Mouse (Mus musculus) intestine, postnatal 0 days (tissue): ENCODE measurements at regions not wholly inside any gene's neighbourhood (a gene's known extent, or its start where the extent isn't known, plus 50 kb on each side); places are given as distances from the start of the nearest gene placed in this dataset.

Experiments used
- ATAC-seq: fragments of 200-750 bp; cut with Nextera tagmentation; 2 replicates; pipeline ENCODE4 v1.8.0; 2017; ENCODE audit warnings: mild to moderate bottlenecking, moderate TSS enrichment, moderate library complexity
- H3K27ac ChIP-seq: fragments of 300-500 bp; sonication (generic); 2 replicates; pipeline ENCODE4 v1.5.1; 2014; ENCODE audit warnings: mild to moderate bottlenecking, low read depth, low read length, moderate library complexity
- H3K27me3 ChIP-seq: fragments of 300-500 bp; sonication (generic); replicated peaks from 2 replicates; pipeline ENCODE4 v1.6.1; 2014; ENCODE audit warnings: low read length, mixed read lengths; ENCODE audit not compliant: control insufficient read depth, insufficient read depth
- H3K36me3 ChIP-seq: fragments of 300-500 bp; sonication (generic); 2 replicates; pipeline ENCODE4 v1.6.1; 2014; ENCODE audit warnings: mild to moderate bottlenecking, moderate library complexity; ENCODE audit not compliant: control insufficient read depth, insufficient read depth
- H3K4me1 ChIP-seq: fragments of 300-500 bp; sonication (generic); replicated peaks from 2 replicates; pipeline ENCODE4 v1.6.1; 2014; ENCODE audit warnings: antibody characterized with exemption, low read length, mixed read lengths; ENCODE audit not compliant: control insufficient read depth, insufficient read depth
- H3K4me2 ChIP-seq: fragments of 300-500 bp; sonication (generic); replicated peaks from 2 replicates; pipeline ENCODE4 v1.6.1; 2014; ENCODE audit warnings: low read depth, mild to moderate bottlenecking, moderate library complexity
- H3K4me3 ChIP-seq: fragments of 300-500 bp; sonication (generic); 2 replicates; pipeline ENCODE4 v1.5.1; 2014; ENCODE audit warnings: low read depth, low read length
- H3K9ac ChIP-seq: fragments of 300-500 bp; sonication (generic); 2 replicates; pipeline ENCODE4 v1.6.1; 2014; ENCODE audit warnings: mild to moderate bottlenecking, low read depth, low read length
- H3K9me3 ChIP-seq: fragments of 300-500 bp; sonication (generic); 2 replicates; pipeline ENCODE4 v1.6.1; 2016; ENCODE audit warnings: mixed run types; ENCODE audit not compliant: control insufficient read depth
- CTCF ChIP-seq: sonication (generic); IDR thresholded peaks from 2 replicates; pipeline ENCODE4 v1.5.1; 2016; ENCODE audit warnings: low read depth, mild to moderate bottlenecking, control low read depth, antibody characterized with exemption, moderate library complexity
- WGBS: fragments of 180-500 bp; shearing (Covaris S2); extraction: QIAGEN DNeasy Blood & Tissue Kit; methylation state at CpG from one replicate; pipeline ENCODE4 v1.1.7; 2014; 5-methylcytosine and 5-hydroxymethylcytosine counted together

- Histone ChIP-seq H3K36me3 (no peaks in the 10 kb centered on the region), H3K27me3 (no peaks in the 10 kb centered on the region), H3K9me3 (no peaks in the 10 kb centered on the region), H3K4me2 (no peak overlapping the region), H3K27ac (no peak overlapping the region), H3K4me1 (no peaks in the 10 kb centered on the region), H3K4me3 (no peak overlapping the region), H3K9ac (no peak overlapping the region)
- ATAC-seq = no peak
- WGBS = 81% methylated on average over 3 of the region's 3 CpGs
- no peak for TF ChIP-seq CTCF
Observed at GRCm38 (mm10) chr13:102108916-102109315, 340.9 kb upstream of the Pik3r1 start.

- Histone ChIP-seq H3K9ac (no peak overlapping the region), H3K36me3 (no peaks in the 10 kb centered on the region), H3K9me3 (no peaks in the 10 kb centered on the region), H3K4me3 (no peak overlapping the region), H3K27ac (no peak overlapping the region), H3K4me1 (no peaks in the 10 kb centered on the region), H3K27me3 (no peaks in the 10 kb centered on the region), H3K4me2 (no peak overlapping the region)
- WGBS = 87% methylated on average over 5 of the region's 5 CpGs
- TF ChIP-seq CTCF = no peak
- ATAC-seq = no peak
Observed at GRCm38 (mm10) chr13:102113941-102114340, 345.9 kb upstream of the Pik3r1 start.

- H3K4me3 ChIP-seq = no peak overlapping the region
- no peak for TF ChIP-seq CTCF
- 91% methylated on average over 6 of the region's 6 CpGs for WGBS
- H3K27ac ChIP-seq = no peak overlapping the region
- no peaks in the 10 kb centered on the region for H3K36me3 ChIP-seq
- no peaks in the 10 kb centered on the region for H3K4me1 ChIP-seq
- H3K9me3 ChIP-seq = no peaks in the 10 kb centered on the region
- H3K27me3 ChIP-seq = no peaks in the 10 kb centered on the region; the same call in 1 of the 2 replicates
- no peak for ATAC-seq
- no peak overlapping the region for H3K4me2 ChIP-seq
- no peak overlapping the region for H3K9ac ChIP-seq
Observed at GRCm38 (mm10) chr13:102122341-102122740, 354.3 kb upstream of the Pik3r1 start.

GRCm38 (mm10) chr13:102127933-102128430 lies 360.0 kb upstream of the Pik3r1 start:
- TF ChIP-seq CTCF = no peak
- Histone ChIP-seq H3K27me3 (no peaks in the 10 kb centered on the region), H3K9ac (no peak overlapping the region), H3K27ac (no peak overlapping the region), H3K9me3 (no peaks in the 10 kb centered on the region), H3K4me3 (no peak overlapping the region), H3K36me3 (no peaks in the 10 kb centered on the region), H3K4me1 (no peaks in the 10 kb centered on the region), H3K4me2 (no peak overlapping the region)
- WGBS = 76% methylated on average over 4 of the region's 4 CpGs
- ATAC-seq = no peak

GRCm38 (mm10) chr13:102131459-102131858 lies 363.4 kb upstream of the Pik3r1 start:
- Histone ChIP-seq H3K27ac (no peak overlapping the region), H3K9ac (no peak overlapping the region), H3K4me1 (no peaks in the 10 kb centered on the region), H3K36me3 (no peaks in the 10 kb centered on the region), H3K4me2 (no peak overlapping the region), H3K9me3 (no peaks in the 10 kb centered on the region), H3K4me3 (no peak overlapping the region), H3K27me3 (no peaks in the 10 kb centered on the region)
- 76% methylated on average over 2 of the region's 2 CpGs for WGBS
- ATAC-seq = no peak
- TF ChIP-seq CTCF = no peak

- ATAC-seq = no peak; the same call in 1 of the 2 replicates
- no peak overlapping the region for H3K27ac ChIP-seq
- no peaks in the 10 kb centered on the region for H3K36me3 ChIP-seq
- no peaks in the 10 kb centered on the region for H3K9me3 ChIP-seq
- H3K27me3 ChIP-seq = no peaks in the 10 kb centered on the region
- TF ChIP-seq CTCF = no peak
- H3K4me3 ChIP-seq = no peak overlapping the region
- H3K4me1 ChIP-seq = no peaks in the 10 kb centered on the region
- H3K4me2 ChIP-seq = no peak overlapping the region
- H3K9ac ChIP-seq = no peak overlapping the region
- 57% methylated on average over 5 of the region's 5 CpGs for WGBS
Observed at GRCm38 (mm10) chr13:102132154-102132553, 364.1 kb upstream of the Pik3r1 start.

DNA sequence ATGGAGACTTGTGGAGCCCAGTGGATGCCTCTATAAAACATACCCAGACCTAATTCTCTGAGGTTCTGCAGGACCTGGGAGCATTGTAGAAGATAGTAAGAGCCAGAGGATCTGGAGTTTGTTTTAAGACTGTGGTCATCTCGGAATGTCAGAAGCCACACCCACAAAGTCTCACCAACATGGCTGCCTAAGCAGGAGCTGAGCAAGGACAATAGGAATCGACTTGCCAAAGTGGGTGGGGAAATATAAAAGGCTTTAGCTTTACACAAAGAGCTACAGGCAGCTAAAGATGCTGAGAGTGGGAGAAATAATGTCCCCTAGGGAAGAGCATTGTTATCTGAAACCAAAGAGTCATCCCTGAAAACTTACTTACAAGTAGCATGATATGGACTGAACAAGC lies 364.7 kb upstream of the Pik3r1 start:
- H3K9ac ChIP-seq = no peak overlapping the region
- whole genome bisulfite sequencing = 52% methylated on average over 2 of the region's 2 CpGs
- H3K27ac ChIP-seq = no peak overlapping the region
- no peak overlapping the region for H3K4me2 ChIP-seq
- no peak for TF ChIP-seq CTCF
- H3K4me1 ChIP-seq = no peaks in the 10 kb centered on the region
- ATAC-seq = no peak
- no peaks in the 10 kb centered on the region for H3K27me3 ChIP-seq
- H3K9me3 ChIP-seq = no peaks in the 10 kb centered on the region
- H3K4me3 ChIP-seq = no peak overlapping the region
- H3K36me3 ChIP-seq = no peaks in the 10 kb centered on the region
